Mouse (Mus musculus) ES-CJ7 (cell line): Measurements from ENCODE around the gene Pxmp4.
A peak's percentile ranks its signal among the peaks of the same experiment; 100 is the strongest.

ENCODE experiments used
- DNase-seq: peaks from one replicate; pipeline ENCODE4 v3.0.0; 2011; ENCODE audit warnings: low read depth, low spot score

The Pxmp4 gene

DNA sequence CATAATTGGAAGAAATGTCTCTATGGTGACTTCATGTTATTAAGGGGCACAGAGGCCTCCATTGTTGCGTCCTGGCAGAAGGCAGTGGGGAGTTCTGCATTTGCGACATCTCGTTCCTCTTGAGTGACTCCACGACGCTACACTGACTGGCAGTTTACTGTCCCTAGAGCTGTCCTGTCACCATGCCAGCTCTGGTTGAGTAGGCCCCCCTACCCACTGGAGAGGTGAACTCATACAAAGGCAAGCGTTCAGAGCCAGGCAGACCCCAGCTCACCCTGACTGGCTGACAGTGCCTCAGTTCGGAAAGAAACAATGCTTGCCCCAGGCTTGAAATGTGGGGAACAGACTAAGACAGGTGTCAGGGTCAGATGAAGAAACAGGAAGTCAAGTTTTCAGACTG, 29.2 kb downstream of the Pxmp4 start:
- no peak for DNase-seq

GRCm38 (mm10) chr2:154572996-154573395, 30.5 kb downstream of the Pxmp4 start:
- DNase-seq: no peak

DNA sequence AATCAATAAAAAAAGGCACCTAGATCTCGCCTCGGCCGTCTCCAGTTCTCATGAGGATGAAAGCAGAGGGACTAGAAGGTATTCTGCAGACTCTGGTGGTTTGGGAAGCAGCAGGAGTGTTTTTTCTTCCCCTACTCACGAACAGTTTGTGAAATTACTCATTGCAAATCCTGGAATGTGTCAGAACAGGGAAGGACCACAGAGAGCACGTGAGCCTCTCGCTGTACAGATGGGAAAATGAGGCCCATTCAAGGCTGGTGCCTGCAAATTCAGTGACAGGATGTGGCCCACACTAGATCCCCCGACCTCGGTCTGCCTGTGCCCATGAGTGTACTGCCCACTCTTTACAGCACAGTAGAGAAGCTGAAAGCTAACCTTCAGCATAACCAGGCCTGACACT, 31.5 kb downstream of the Pxmp4 start:
- no peak for DNase-seq

DNA sequence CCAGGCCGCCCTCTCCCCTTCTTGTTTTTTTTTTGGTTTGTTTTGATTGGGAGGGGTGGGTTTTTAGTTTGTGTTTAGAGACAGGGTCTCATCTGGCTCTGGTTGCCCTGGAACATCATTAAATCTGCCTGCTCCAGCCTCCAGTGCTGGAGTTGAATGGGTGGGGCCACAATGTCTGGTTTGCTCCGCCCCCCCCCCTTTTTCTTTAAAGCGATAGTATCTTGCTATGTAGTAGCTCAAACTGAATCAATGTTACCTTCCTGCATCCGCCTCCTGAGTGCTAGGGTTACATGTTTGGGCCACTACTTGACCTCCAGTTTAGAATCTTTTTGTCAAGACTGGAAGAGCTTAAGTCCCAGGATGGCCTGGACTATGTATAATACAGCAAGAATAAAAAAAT, 32.2 kb downstream of the Pxmp4 start:
- DNase-seq: no peak

- no peak for DNase-seq
Measured at GRCm38 (mm10) chr2:154570666-154571065, 32.8 kb downstream of the Pxmp4 start.

DNA sequence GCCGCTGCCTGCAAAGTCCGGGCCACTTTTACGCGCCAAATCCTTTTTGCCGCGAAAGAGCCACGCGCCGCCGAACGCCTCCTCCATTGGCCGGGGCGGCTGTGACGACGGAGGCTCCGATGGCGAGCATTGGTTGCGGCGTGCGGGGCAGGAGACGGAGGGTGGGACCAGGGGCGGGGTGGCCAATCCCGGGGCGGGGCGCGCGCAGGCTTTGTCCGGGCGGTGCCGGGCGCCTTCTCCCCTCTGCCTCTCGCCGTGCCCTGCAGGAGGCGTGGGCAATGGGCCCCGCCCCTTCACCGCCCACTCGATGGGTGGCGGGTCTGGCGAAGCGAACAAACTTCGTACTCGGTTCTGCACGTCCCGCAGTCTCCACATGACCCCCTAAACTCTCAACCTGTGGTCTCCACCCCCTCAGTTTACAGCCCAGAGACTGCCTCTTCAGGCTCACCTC, 33.6 kb downstream of the Pxmp4 start, which contains the start of gene E2f1:
Gene E2f1, minus strand, starts transcription at position 57 of the 451 bp plus-strand sequence.
- DNase-seq: peak; percentile 95

DNA sequence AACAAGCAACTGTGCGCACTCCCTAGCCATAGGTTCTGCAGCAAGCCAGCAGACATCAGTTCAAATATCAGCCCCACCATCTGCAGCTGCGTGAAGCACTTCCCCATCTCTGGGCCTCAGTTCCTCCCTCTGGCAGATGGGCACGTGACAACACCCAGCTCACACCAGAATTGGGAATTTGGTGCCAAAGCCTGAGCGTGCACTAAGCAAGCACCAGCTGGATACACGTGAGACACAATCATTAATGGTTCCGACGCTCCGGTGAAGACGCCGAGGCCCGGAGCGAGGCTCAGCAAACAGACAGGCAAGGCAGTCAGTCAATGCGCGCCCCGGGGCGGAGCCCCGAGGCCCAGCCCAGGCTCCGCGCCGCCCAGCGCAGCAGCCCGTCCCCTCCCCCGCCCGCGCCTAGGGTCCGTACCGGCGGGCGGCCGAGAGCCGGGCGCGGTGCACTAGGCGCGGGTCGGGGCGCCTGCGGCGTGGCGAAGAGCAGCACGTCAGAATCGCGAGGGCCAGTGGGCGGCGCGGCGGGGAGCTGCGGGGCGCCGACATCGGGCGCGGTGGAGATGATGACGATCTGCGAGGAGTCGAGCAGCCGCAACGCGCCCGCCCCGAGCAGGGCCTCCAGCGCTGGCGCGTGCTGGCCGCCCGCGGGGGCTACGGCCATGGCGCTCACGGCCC, 34.3 kb downstream of the Pxmp4 start:
- DNase-seq: peak; percentile 54

DNA sequence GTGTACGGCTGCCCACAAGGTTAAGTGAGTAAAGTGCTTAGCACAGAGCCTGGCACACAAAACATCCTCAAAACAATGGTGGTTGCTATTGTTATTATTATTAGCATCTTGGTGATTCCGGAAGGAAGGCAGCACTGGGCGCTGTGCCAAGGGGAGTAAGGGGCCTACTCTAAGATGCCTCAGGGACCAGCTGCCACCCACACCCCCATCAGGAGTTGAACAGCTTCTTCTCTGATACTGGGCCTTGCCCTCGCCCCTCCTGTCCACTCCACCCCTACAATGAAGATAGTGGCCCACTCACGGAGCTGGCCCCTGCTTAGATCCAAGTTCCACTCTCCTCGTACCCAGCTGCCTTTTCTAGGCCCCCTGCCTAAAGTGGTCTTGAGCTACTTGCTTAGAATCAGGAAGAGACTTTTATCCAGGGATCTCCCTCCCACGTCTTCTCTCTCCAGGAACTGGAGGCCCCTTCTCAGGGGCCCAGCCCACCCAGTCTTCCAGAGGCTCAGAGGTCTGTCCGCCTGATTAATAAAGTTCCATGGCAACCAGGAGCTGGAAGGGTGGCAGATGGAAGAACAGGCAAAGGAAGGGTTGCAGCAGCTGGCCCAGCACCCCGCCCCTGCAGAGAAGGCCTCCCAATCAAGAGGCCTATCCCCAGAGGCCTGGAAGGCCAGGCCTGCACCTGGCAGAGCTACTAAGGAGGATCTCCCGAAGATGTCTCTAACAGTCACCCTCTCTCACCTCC, 35.0 kb downstream of the Pxmp4 start:
- peak; percentile 55 for DNase-seq

GRCm38 (mm10) chr2:154567766-154568165, 35.7 kb downstream of the Pxmp4 start:
- DNase-seq: no peak

DNA sequence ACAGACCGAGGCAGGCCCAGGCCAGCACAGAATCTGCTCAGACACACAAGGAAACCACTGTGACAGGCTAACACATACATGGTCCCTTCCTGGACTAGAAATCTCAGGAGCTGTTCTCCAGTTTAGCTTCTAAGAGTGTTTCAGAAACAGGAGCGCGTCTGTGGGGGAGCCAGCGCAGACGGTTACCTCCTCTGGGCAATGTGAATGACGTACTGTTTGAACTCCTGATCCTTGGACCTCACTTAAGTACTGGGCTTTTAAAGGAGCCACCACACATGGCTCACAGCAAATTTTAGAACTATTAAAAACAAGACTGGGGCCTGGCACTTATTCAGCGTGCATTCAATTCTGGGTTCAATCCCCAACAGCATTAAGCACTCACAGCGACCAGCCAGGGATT, 36.9 kb downstream of the Pxmp4 start:
- DNase-seq: no peak

- DNase-seq: no peak
Measured at GRCm38 (mm10) chr2:154565562-154565961, 37.9 kb downstream of the Pxmp4 start.

- no peak for DNase-seq
Measured at GRCm38 (mm10) chr2:154563612-154564170, 39.8 kb downstream of the Pxmp4 start.

DNA sequence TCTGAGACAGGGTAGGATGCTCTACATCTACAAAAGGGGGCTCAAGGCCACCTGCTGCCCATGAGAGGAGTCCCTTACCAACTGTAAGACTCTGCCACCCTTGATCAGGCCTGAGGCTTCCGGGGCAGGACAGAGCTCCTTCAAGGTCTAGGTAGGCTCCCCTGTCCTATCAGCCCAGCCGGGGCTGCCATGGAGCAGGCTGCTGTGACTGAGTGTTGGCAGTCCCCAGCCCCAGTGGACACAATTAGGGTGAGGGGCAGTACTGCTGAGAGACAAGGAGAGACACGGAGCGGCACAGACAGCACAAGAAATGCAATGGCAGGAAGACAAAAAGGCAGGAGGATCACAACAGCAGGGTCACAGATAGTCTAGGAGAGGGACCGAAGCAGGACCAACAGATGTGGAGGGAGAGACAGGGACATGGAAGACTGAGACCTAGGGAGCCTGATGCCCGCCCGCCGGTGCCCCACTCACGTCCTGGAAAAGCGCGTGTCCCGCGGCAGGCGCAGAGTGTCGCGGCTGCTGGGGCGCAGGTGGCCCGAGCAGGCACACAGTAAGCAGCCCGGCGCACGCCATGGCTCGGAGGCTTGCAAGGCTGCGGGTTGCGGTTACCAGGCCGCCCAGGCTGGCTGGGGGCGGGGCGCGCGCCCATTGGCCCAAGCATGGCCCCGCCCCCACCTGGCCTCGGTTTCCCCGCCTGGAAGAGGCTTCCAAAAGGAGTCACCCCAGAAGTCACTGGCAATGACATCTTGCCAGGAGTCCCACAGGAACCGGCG, 45.1 kb downstream of the Pxmp4 start, which contains the start of gene Necab3:
Gene Necab3, minus strand, starts transcription at position 627 of the 776 bp plus-strand sequence.
- peak; percentile 43 for DNase-seq

- DNase-seq: no peak
Measured at GRCm38 (mm10) chr2:154557184-154557832, 46.2 kb downstream of the Pxmp4 start.

DNA sequence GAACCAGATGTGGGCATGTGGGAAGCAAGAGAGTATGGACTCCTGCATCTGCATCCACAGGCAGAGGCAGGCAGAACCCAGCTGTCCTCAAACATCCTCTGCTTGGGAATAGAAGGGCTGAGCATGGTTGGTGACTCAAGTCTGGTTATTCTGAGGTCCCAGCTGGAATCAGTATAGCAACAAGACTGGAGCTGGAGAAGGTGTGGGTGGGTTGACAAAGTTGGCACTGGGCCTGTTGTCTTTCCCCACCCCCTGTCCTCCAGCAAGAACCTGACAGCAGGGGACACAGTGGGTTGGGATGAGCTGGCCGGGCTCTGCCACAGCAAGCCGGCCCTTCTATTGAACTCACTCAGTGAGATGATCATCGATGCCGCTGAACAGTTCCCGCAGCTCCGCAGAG, 48.3 kb downstream of the Pxmp4 start:
- DNase-seq: no peak

- DNase-seq: peak; percentile 70
Measured at GRCm38 (mm10) chr2:154552424-154552907, 51.0 kb downstream of the Pxmp4 start.

- DNase-seq: peak; percentile 36
Measured at GRCm38 (mm10) chr2:154551927-154552326, 51.6 kb downstream of the Pxmp4 start.

DNA sequence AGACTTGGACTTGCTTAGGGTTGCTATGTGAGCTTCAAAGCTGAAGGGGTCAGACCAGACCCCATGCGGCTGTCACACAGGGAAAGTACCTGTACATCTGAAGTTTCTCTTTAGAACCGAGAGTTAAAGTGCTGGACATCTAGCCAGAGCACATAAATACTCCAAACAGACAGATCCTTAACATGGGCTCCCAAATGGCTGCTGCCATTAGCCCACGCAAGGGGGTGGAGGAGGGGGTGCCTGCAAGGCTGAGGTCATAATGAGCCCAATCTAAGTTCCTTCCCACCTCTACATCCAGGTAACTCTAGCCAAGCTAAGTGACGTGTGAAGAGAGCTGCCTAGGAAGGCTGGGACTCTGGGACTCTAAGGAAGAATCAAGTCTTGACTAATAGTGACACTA, 52.0 kb downstream of the Pxmp4 start, which contains the start of gene Actl10:
Gene Actl10, plus strand, starts transcription at position 301 of the 400 bp plus-strand sequence.
- DNase-seq: no peak

DNA sequence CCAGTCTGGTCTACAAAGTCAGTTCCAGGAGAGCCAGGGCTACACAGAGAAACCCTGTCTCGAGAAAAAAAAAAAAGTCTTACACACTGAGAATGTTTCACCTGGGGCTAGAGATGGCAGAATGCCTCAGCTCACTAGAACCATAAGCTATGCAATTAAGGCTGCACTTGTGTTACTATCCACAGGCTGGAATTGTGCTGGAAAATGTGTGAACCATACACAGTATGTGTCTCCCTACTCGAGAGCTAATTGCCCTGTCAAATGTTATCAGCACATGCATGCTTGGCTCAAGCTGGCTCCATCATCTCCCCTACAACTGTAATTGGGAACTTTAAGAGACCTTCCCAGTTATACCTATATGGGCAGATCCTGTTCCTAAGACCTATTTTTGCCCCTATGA, 52.6 kb downstream of the Pxmp4 start:
- no peak for DNase-seq

DNA sequence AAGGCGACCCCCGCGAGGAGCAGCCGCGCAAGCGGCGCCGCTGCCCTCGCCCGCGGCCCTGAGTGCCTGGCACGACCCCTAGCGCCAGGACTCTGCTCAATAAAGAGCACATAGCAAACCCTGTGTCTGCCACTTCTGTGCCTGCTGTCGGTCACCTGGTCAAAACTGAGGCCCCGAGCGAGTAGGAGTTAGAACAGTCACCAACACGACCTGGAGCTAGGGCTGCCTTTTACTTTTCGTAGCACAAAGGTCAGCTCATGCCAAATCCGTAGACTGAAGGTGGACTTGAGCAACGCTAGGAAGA, 53.7 kb downstream of the Pxmp4 start:
- no peak for DNase-seq
